Mouse (Mus musculus) left cerebral cortex, adult 2 months (tissue): ENCODE measurements around the gene Cyp20a1. TPM values are rescaled to one million over a fixed set of nuclear protein-coding genes. Genes with fewer than 3 reads are reported as not detected.

Experiments
- DNase-seq, 2 experiments: peaks; one replicate each; pipeline ENCODE4 v3.0.0; 2021 to 2022; ENCODE audit warnings: low spot score in 2 of 2, mixed read lengths in 1 of 2; ENCODE audit errors: extremely low spot score in 1 of 2
- H3K27ac ChIP-seq: fragments of 200-600 bp; 2 replicates; pipeline ENCODE4 v1.8.1; 2022
- H3K4me3 ChIP-seq: fragments of 200-600 bp; 2 replicates; pipeline ENCODE4 v1.8.1; 2022
- CTCF ChIP-seq: fragments of 200-600 bp; IDR thresholded peaks from 2 replicates; pipeline ENCODE4 v1.8.1; 2022; ENCODE audit warnings: antibody characterized with exemption, mild to moderate bottlenecking, moderate library complexity
- intact Hi-C: fragments of 180-260 bp; cut with DNase I; formaldehyde crosslinking; loops from one replicate; pipeline ENCODE4 v1.15.1; 2025
- total RNA-seq, 2 experiments: library from RNA; stranded (reverse); gene quantifications; 2 replicates each; pipeline ENCODE4 v1.2.3; 2021

The Cyp20a1 gene
- total RNA-seq, 2 experiments from 2014 or later = 10.1 to 10.9 TPM

DNA sequence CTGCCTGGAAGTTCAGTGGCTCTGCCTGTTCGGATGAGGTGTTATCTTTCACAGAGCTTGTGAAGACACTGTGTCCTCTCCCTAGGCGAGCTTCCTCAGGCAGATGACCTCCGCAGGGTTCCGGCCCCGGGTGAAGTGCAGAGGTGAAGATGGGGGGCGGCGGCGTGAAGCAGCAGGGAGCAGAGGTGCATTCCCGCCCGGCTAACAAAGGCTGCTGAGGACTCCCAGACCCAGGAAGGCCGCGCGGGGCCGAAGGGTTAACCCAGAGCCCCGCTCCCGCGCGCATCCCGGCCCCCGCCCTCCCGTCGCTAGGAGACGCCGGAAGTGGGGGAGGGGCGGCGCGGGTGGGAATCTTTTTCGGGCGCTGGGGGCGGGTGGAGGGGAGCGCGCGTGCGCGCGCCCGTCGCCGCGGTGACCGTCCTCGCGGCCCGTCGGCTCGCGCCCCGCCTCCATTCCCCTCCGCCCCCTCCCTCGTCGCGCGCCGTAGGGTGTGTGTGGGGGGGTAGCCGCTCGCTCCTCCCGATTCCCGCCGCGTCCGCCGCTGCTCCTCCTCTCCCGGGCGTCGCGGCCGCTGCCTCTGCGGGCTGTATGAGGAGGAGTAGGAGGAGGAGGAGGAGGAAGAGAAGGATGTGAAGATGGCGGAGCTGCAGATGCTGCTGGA lies 66.2 kb downstream of the Cyp20a1 start, which contains the start of gene Abi2:
Abi2 (plus strand) TSS at position 452 of the 661 bp plus-strand sequence.
- Histone ChIP-seq H3K27ac (peak within 1 kb of the TSS; percentile 99), H3K4me3 (peak within 1 kb of the TSS; percentile 63)
- no peak for TF ChIP-seq CTCF
- DNase-seq = peak; percentile 92 to 94
- intact Hi-C loops = loop anchor here (1.0 to 5.0 kb wide), 5 partner anchors 47 to 453 kb away; partner anchors contain the start of genes Cyp20a1 and Raph1

DNA sequence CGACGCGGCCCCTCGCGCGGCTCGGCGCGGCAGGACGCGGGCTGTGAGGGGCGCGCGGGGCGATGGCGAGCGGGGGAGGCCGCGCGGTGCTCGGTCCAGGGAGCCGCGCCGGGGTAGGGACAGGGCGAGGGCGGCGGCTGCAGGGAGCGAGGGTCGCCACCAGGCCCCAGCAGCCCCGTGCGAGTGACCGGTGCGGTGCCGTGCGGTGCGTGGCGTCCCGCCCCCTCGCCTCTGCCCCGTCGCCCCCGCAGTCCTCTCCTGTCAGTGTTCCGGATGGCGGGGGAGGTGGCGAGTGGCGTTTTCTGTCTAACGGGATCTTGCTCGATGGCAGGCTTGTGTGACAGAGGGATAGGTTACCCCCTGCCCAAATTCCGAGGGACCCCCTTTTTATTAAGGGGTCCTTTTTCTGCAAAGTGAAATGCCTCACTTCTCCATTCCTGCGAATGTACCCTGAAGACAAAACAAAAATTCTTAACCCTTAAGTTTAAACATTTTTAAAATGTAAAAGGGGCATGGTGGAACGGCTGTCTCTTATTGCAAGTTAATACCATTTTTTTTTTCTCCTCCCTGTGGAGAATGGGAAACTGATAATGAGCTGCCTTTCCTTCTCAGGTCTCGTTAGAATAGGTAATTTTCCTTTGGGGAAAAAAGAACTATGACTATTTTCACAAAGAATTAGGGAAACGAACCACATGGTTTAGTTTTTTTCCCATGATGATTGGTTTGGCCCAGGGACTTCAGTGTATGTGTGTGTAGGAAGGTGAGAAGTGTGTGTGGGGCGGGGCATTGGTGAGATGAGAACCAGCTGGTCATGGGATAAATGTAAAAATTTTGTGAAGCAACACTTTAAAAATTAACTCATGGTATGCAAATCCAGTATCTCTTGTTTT lies 67.0 kb downstream of the Cyp20a1 start:
- intact Hi-C loops = loop anchor here (1.0 to 5.0 kb wide), 5 partner anchors 48 to 452 kb away; partner anchors contain the start of genes Cyp20a1 and Raph1
- peak; percentile 53 to 57 for DNase-seq
- Histone ChIP-seq H3K27ac (peak overlapping the region; percentile 99), H3K4me3 (peak overlapping the region; percentile 63)
- no peak for TF ChIP-seq CTCF

DNA sequence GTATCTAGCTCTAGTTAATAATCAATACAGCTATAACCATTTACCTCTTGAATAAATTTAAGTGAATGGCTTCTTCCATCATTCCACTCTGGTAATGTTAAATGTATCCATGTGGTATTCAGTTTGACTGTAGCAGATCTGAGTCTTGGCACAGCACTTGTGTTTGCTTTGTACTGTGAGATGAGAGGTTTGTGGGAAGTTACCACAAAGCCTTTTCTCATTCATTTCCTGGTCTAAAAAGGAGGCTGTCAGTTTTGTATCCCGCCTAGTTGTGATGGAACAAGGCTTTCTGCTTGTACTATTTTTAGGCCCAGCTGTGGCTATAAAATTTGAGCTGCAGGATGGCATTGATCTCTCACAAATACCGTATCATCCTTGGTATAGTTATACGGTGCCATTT lies 73.6 kb downstream of the Cyp20a1 start:
- no peak for TF ChIP-seq CTCF
- no peak for DNase-seq
- no peak overlapping the region for H3K4me3 ChIP-seq
- intact Hi-C loops = no loop called here
- no peak overlapping the region for H3K27ac ChIP-seq

DNA sequence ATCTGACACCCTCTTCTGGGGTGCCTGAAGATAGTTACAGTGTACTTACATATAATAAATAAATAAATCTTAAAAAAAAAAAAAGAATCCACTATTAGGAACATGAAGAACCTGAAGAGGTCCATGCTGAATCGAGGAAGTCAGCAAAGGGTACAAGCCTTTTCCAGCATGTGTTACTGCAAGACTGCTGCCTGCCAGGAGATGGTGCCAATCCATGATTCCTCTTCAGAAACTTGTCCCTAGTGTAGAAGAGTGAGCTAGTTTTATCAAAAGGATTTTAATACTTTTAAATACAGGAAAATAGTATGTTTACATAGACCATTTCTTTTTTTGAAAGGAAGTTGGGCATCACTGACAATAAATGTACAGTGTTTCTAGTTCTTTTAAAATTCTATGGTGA lies 80.8 kb downstream of the Cyp20a1 start:
- no peak for DNase-seq
- intact Hi-C loops = no loop called here
- Histone ChIP-seq H3K27ac (no peak overlapping the region), H3K4me3 (no peak overlapping the region)
- TF ChIP-seq CTCF = peak; percentile 44

DNA sequence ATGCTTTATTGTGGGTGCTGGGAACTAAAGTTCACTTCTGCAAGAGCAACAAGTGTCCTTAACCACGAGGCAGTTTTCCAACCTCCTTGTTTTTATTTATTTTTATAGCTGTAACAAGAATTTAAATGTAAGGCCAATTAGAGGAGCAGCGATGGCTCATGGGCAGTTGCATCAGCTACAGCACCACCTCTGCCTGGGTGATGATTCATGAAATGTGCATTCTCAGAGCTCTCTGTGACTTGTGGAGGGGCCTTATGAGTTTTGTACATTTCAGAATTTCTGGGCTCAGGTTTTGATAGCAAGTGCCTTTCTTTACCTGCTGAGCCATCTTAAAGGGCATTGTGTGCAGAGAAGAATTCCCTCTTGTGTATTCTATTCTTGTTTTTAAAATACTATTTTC lies 85.2 kb downstream of the Cyp20a1 start:
- Histone ChIP-seq H3K27ac (no peak overlapping the region), H3K4me3 (no peak overlapping the region)
- intact Hi-C loops = no loop called here
- no peak for DNase-seq
- no peak for TF ChIP-seq CTCF

DNA sequence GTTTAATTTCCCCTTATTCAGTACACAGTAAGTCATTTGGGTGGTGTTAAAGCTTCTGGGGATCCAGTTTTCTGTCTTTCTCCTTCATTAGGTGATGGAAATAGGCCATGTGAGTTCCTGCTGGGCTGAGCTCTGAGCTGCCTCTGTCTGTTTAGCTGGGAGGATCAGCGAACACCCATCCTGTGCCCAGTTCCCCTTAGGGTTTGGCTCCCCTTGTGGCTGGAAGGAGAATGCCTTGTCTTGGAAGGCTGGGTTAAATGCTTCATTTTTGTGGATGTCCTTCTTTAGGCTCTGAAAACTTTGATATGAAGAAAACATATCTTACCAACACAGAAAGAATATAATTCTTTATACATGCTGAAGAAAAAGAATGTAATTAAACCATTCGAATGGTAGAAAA lies 85.8 kb downstream of the Cyp20a1 start:
- intact Hi-C loops = no loop called here

DNA sequence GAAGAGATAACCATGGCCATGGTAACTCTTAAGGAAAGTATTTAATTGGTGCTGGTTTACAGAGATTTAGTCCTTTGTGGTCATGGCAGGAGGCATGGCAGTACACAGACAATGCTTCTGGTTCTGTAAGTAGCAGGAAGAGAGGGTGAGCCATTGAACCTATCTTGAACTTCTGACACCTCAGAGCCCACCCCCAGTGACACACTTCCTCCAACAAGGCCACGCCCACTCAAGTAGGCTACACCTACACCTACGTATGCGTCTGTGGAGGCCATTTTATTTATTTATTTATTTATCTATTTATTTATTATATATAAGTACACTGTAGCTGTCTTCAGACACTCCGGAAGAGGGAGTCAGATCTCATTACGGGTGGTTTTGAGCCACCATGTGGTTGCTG lies 88.4 kb downstream of the Cyp20a1 start:
- intact Hi-C loops = no loop called here
- no peak for TF ChIP-seq CTCF
- Histone ChIP-seq H3K4me3 (no peak overlapping the region), H3K27ac (no peak overlapping the region)
- no peak for DNase-seq

More for the DNA sequence above, 85.8 kb downstream of the Cyp20a1 start:
- H3K27ac ChIP-seq = no peak overlapping the region
- no peak for DNase-seq
- TF ChIP-seq CTCF = peak; percentile 71
- H3K4me3 ChIP-seq = no peak overlapping the region

DNA sequence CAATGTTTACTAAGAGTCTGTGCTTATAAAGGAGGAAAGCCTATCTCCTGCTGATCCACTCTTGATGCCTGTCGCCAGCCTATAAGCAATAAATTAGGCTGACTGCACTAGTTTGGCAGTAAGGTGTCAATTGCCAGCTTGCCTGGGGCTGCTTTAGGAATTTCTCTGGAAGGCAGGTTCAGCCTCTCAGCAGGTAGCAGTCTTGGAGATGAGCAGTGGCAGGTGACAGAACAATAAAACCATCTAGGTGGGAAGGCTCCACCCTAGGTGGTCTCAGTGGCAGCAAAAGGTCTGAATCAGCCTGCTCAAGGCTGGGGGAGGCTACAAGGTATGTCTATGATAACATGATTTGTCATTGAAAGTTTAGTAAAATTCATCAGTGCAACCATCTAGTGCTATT lies 89.4 kb downstream of the Cyp20a1 start:
- Histone ChIP-seq H3K4me3 (no peak overlapping the region), H3K27ac (no peak overlapping the region)
- no peak for DNase-seq
- intact Hi-C loops = no loop called here
- no peak for TF ChIP-seq CTCF

Other genes with a start within 250 kb of the Cyp20a1 start
- gene Carf, start 245.1 kb upstream of the Cyp20a1 start, total RNA-seq = 10 to 100 TPM; 26.2 to 26.9 TPM
- gene Wdr12, start 244.7 kb upstream of the Cyp20a1 start, total RNA-seq = 10 to 100 TPM; 30.4 to 32.4 TPM
- 10 to 100 TPM; 27.9 to 28.5 TPM for gene Nbeal1, start 162.7 kb upstream of the Cyp20a1 start, total RNA-seq
- 100 to 1,000 TPM; 352 to 374 TPM for gene Abi2, start 66.3 kb downstream of the Cyp20a1 start, total RNA-seq
- 10 to 100 TPM; 84.4 to 88.8 TPM for gene Raph1, start 223.8 kb downstream of the Cyp20a1 start, total RNA-seq